Mouse (Mus musculus) left cerebral cortex, postnatal 10 days (tissue): ENCODE measurements around the gene Enthd1. TPM values are rescaled to one million over a fixed set of nuclear protein-coding genes. Genes with fewer than 3 reads are reported as not detected.
"Not testable (repeated sequence)": the region's sequence is repeated elsewhere in the genome, so short reads cannot be mapped to it uniquely, and the experiment has no call there.

Experiments used
- DNase-seq, 2 experiments: peaks; one replicate each; pipeline ENCODE4 v3.0.0; 2021 to 2022; ENCODE audit warnings: low spot score in 2 of 2, mixed read lengths in 1 of 2; ENCODE audit errors: extremely low spot score in 1 of 2
- intact Hi-C: fragments of 180-260 bp; cut with DNase I; formaldehyde crosslinking; loops from one replicate; pipeline ENCODE4 v1.15.1; 2025
- total RNA-seq, 2 experiments: library from RNA; stranded (reverse); gene quantifications; 2 replicates each; pipeline ENCODE4 v1.2.3; 2021

The Enthd1 gene
- total RNA-seq, 2 experiments from 2014 or later: 0.21 to 0.26 TPM

DNA sequence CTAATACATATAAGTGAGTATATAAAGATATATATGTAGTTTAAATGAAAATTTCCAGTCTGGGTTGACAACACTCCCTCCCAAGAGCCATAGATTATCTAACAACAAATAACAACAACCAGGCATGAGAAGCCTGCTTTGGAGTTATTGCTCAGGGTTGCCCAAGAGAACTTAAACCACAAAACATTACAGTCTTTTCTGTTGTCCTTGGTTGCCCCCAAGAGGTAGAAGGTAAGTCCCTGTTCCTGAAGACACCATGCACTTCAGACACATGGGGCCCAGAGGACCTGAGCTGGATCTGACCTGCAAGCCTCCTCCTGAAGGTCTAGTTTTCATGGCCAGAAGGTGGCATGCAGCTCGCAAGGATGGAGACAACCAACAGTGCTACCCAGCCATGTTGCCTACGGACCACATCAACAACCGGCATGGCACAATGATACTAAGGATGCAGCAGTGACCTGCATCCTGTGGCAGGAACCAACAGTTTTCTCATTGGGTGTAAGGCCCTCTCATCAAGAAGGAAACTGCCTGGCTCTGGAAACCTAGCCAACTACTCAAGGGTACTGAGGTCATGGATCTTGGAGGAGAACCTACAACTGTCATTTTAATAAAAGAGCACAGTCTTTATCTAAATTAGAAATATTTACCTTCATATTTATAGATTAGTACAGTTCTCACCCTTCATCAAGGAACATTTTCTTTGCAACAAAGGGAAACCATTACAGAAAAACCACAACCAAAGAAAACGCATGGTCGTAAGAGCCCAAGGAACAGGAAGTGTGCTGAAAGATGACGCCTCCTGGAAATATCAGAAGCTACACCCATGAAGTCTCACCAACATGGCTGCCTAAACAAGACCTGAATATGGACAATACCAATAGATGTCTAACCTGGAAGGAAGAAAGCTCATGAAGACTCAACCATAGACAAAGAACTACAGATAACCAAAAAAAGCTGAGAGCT is 9.8 kb downstream of the Enthd1 start:
- no peak for DNase-seq
- intact Hi-C loops: no loop called here

DNA sequence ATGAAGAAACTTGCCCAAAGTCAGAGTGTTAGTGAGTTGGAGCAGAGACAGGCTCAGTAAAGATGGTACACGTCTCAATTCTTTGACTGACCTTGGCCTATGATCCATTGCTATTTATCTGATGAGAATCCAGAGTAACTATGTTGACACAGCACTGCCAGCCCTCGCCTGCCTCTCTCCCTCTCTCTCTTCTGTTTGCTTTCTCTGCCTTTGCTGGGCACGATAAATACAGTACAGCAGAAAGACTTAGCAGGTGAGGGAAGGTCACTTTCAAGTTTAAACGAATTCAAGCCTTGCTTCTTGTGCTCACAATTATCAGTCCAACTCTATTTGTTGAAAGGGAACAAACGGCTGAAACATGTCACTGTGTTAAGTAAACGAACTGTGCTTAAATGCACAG is 19.5 kb downstream of the Enthd1 start:
- intact Hi-C loops: no loop called here
- no peak for DNase-seq

DNA sequence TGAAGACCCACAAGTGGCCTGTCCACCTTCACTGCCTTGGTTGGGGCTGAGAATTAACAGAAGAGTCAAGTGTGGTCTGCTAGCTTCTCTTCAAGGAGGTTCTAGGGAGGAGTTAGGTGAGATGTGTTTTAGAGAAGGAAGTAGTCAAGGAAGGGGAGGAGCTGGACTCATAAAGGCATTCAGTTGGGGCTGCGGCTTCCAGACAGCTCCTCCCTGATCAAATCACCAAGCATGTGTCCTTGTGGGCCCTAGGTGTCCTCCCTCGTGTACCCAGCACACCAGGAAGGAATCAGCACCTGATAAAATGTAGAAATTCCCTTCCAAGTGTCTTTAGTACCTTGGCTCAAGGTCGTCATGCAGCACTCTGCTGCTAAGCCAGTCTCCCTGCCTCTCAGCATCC is 20.8 kb downstream of the Enthd1 start:
- intact Hi-C loops: no loop called here
- no peak for DNase-seq

DNA sequence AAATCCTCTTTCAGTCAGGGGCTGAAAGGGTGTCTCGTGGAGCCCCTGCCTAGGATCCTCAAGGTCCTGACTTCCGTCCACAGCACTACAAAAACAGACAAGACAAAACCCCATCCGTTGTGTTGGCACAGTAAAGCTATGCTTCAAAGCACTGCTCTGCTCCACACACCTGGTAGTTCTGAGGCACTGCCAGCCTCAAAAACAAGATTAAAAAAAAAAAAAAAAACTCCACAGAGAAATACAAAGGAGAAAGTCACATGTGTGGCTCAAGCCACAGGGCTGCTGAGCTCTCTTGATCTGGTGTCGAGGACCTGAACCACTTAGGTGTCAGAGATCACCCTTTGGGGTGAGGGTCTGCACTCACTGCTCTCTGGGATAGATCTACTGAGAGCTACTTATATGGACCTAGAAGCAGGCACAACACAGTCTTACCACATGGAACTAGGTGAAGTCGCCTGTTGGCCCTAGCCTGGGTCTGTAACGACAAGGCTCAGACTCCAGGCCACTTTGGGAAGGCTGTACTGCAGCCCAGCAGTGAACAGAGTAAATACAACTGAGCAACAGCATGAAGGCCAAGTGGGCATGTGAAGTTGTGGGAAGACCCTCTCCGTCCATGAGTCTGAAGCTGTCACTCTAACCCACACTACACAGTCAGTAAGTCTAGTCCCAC is 26.1 kb downstream of the Enthd1 start:
- DNase-seq: no peak
- intact Hi-C loops: no loop called here

DNA sequence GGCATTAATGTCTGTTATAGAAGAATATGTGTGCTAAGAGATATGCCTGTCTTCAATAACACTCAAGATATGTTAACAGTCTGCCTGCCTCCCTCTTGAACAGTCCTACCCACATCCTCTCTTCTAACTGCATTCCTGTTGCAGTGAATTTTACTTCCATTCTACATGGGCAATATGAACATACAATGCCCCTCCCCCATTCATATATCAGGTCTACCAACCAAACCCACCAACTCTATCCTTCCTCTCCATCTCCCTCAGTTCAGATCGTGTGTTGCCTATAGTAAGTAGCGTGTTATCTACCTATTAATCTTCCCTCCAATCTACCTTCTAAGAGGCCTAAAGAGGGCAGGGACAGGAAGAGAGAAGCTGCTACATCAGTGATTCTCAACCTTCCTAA is 26.9 kb downstream of the Enthd1 start:
- no peak for DNase-seq
- intact Hi-C loops: no loop called here

DNA sequence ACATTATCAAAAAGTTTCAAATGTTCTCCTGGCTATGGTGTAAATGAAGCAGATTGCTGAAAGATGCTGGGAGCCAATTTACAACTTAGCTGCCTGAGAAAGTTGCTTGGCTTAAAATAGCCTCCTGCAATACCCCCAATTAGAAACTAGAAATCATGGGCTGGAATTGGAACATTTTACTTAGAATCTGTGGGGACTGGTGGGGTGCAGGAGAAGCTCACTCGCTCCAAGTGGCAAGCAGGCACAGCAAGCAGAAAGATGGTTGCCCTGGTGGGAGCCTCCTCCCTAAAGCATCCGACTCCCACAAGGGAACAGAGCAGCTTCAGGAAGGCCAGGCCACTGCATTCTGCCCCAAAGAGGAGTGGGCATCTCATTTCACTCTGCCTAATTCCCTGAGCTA is 28.9 kb downstream of the Enthd1 start:
- DNase-seq: peak in 1 of 2 experiments; percentile 52
- intact Hi-C loops: no loop called here

DNA sequence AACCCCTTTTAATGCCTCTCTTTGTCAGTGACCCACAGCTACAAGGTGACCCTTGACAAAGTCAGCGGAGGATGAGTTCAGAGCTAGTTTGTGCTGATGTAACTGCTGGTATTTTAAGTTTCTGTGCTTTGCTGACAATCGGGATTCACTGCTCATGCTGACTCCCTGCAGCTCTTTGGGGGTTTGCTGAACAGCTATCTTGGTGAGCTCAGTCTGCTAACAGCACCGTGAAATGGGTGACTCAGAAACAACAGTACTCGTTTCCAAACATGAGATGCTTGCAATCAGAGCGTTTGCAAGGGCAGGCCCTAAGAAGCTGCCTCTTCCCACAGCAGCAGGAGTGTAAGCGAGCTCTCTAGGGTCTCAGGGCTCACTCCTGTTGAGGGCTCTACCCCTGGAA is 31.7 kb downstream of the Enthd1 start:
- no peak for DNase-seq
- intact Hi-C loops: no loop called here

DNA sequence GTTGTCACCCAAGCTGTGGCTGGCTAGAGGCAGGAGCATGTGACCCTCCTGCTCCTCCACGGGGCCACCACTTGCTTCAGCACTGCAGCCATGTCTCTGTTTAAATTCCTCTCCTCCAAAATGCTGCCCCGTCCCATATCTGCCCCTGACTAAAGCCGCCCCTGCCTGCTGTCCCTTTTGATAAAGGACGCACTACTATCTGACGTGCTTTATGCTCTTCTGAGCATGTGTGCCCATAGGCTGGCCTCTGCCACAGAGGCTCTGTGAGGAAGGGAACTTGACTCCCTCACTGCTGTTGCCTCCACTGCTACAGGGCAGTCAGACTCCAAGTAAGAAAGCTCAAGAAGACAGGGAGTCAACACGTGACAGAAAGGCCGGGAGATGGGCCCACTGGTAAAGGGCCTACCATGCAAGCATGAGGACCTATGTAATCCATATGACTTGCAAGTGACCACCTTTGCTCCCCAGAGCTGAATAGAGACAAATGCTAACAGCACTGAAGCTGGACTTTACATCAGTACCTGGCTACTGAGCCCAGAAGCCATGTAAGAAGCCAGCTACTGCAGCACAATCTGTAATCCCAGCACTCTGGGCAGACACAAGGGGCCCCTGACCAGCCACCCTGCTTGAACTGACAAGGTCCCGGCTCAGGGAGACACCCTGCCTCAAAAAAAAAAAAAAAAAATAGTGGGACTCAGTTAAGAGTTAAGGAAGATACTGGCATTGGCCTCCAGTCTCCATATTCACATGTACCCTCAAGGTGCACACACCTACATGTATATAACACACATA is 32.5 kb downstream of the Enthd1 start:
- intact Hi-C loops: no loop called here
- no peak for DNase-seq

DNA sequence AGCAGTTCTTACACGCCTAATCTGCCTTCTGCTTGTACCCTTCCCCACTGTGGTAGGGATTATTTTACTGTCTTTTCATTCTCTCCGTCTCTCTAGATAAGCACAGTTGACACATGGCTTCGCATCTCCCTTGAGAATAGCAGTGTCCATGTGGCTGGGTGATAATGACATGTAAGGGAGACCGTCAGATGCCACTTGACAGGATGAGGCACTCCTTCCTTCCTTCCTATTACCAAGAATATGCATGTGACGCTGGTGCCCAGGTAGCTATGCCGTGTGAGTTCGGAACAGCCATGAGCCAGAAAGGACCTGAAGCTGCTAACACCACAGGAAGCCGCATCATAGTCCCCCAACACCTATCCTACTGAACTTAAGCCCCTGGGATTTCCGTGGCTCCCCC is 33.9 kb downstream of the Enthd1 start:
- intact Hi-C loops: no loop called here
- DNase-seq: no peak

DNA sequence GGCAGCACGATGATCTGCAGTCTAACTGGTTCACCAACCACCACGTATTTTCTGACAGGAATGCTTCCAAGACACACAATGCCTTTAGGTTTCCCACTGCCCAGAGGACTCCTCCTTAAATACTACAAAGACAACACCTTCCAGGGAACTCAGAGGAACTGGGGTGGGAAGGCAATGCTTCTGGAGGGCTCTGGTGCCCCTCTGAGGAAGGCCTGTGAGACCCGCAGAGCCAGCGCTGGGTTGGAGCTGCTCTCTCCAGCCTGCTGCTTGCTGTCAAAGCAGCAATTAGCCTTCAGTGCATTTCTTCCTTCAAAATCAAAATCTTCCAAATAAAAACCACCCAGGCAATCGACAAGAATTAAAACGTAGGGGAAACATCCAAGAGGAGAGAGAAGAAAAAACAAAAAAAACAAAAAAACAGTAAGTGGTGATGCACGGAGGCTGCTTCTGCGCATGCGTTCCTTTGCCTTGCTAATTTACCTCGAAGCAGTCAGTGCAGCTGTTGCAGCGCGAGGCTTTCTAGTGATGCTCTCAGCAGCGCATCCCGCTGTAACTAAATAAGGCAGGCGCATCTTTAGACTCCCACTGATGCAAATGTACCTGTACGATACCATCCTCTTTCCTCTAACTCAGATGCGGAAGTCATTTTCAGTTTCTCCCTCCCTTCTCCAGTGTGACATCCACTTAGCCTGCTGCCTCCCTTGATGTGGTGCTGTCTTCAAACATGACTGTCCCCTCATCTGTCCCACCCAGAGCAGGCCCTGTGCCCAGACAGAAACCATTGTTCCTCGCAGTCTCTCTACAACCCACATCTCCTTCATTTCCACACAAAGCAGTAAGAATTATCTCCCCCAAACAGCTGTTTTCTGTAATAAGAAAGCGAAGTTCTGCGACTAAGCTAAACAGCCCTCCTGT is 34.7 kb downstream of the Enthd1 start:
- DNase-seq: peak; percentile 52 to 59
- intact Hi-C loops: no loop called here

DNA sequence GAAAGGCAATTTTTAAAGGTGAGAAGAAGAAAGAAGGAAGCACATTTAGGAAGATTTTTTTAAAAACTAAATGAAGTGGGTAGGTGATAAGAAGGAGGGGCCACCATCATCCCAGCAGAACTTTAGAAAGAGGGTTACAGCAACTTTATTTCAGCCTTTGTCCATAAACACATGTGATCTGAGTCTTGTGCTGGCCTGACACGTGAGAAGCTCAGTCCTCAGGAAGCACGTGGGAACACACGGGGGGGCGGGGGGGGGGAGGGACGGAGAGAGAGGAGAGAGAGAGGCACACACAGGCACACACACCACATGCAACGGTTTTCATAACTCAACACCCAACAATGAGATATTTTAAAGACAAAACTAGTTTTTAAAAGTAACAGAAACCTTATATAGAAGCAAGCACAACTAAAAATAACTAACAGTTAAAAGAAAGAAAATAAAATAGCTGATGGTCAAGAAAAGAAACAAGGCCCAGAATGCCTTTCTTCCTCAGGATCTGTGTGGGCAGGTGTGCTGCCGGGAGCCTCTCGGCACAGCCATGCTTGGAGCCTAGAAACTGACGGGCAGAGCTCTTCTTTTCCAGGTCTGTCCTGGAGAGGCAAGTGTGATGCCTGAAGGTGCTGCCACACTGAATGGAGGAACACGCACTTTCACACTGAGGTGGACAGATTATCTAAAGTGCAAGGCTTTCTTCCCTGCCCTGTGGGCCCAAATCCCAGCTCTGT is 43.1 kb downstream of the Enthd1 start:
- intact Hi-C loops: no loop called here
- no peak for DNase-seq

DNA sequence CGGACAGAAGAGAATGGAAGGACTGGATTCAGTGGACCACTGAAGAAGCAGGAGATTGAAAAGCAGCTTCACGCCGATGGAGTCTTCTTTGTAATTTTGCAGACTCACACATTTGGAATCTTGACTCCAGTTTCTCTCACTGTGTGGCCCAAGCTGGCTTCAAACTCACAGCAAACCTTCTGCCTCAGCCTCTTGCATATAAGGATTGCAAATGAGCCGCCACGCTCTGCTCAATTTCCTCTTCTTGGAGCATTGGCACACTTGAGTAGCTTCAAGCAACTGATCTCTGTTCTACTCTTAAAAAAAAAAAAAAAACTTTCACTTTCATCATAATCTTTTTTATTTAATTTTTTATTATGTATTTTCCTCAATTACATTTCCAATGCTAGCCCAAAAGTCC is 45.0 kb downstream of the Enthd1 start:
- intact Hi-C loops: no loop called here

DNA sequence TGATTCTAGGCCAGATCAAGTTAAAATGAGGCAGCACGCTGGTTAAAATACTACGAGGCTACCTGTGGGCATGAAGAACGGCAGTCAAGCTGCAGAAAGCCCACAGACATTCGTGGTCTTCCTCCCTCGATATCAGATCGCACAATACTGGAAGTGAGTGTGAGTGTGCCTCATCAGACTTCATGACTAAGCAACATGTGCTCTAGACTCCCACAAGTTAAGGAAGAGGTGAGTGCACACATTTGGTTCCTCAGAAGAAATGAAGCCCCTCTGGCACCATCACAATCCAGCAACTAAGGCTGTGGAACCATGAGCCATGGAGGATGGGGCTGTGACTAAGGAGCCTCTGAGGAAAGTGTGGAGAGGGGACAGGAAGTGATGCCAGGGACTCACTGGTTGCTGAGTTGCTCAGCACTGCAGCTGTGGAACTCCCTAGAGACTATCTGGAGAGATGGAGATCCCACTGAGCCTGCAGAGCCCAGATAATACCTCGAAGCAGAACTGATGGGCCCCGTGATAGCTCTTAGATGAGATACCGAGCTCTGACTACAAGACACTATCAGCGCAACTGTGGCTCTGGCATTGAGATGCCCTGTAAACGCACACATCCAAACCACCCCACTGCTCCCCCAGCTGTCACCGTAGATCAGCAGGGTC is 46.3 kb downstream of the Enthd1 start:
- no peak for DNase-seq
- intact Hi-C loops: no loop called here

More for the DNA sequence above, 45.0 kb downstream of the Enthd1 start:
- no peak for DNase-seq

DNA sequence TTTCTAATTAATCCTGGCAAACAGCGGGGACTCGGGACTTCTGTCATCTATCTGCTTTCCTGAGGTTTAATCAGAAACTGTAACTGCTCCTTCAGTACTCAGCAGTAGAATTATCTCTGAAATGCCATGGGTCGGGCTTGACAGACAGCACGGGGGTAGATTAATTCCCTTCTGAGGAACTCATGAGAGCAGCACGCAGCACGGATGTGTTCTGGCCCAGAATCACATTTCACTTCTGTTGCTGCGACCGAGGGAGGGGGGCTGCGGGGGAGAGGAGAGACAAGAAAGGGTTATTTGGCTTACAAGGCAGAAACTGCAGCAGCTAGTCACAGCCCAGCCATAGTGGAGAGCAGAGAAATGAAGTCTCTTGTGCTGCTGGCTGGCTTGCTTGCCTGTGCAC is 47.0 kb downstream of the Enthd1 start:
- intact Hi-C loops: no loop called here
- DNase-seq: peak in 1 of 2 experiments; percentile 55

DNA sequence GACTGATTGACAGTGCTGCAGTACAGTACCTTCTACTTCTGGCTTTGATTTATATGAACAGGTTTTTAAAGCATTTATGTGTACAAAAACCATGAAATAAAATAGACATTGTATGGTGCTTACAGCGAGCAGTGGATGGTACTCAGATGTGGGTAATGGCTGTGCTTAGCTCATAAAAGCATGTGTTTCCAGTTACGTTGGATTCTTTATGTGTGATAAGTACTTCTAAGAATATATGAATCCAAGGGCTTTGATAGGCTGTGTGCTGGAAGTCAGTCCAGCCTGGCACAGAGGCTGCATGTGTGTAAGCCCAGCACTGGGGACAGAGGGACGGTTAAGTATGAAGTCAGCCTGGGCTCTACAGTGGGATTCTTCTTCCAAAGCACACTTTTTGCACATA is 48.4 kb downstream of the Enthd1 start:
- intact Hi-C loops: no loop called here
- no peak for DNase-seq

DNA sequence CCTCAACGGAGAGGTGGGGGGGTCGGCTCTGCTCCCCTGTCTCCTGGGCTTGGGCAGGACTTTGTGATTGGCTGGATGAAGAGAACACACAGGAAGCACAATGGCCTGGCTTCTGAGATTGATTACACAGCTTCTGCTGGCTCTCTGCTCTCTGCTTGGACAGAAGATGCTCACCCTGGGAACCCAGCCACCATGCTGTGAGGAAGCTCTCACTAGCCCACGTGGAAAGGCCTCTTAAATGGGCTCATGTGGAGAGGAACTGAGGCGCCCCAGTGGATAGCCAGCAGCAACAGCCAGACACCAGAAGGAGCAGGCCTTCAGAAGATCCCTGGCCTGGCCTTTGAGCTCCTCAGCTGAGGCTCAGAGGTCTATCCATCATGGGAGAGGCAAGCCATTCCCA is 59.9 kb downstream of the Enthd1 start:
- intact Hi-C loops: no loop called here
- no peak for DNase-seq

DNA sequence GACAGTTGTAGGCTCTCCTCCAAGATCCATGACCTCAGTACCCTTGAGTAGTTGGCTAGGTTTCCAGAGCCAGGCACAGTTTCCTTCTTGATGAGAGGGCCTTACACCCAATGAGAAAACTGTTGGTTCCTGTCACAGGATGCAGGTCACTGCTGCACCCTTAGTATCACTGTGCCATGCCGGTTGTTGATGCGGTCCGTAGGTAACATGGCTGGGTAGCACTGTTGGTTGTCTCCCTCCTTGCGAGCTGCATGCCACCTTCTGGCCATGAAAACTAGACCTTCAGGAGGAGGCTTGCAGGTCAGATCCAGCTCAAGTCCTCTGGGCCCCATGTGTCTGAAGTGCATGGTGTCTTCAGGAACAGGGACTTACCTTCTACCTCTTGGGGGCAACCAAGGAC is 61.8 kb downstream of the Enthd1 start:
- DNase-seq, intact Hi-C loops: not testable (repeated sequence)
